Mouse (Mus musculus) brain, embryonic 14.5 days (tissue): ENCODE measurements around the gene Trappc3.

ENCODE experiments used
- CTCF ChIP-seq: fragments of 200-500 bp; IDR thresholded peaks from 2 replicates; pipeline ENCODE4 v1.5.1; 2012; ENCODE audit warnings: inconsistent platforms, mild to moderate bottlenecking, moderate library complexity, borderline replicate concordance; ENCODE audit not compliant: insufficient read depth, insufficient read length; ENCODE audit errors: extremely low read depth
- POLR2A ChIP-seq: fragments of 200-500 bp; IDR thresholded peaks from 2 replicates; pipeline ENCODE4 v1.6.1; 2012; ENCODE audit warnings: mild to moderate bottlenecking, inconsistent platforms, borderline replicate concordance; ENCODE audit not compliant: poor library complexity, insufficient read depth, insufficient read length, severe bottlenecking; ENCODE audit errors: extremely low read depth

DNA sequence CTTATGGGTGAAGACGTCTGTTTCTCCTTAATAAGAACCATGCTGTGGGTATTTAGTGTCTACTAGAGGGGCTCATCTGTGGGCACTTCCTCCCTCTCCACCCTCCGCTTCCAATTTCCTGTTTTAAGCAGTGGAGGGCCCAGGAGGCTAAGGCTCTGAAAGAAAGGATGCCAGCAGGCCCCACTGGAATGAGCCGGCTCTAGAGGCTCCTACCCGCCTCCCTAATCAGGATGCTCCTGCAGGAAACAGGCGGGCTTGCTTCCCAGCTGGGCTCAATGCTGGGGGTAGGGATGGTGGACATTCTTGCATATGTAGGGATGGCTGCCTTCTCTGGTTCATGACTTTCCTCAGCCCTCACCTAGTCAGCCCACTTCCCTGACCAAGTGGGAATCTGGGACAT is 51.1 kb downstream of the Trappc3 start:
- TF ChIP-seq CTCF (no peak), POLR2A (no peak)
